Mouse (Mus musculus): ENCODE measurements around the gene Drd4.

GRCm38 (mm10) chr7:141265411-141265738 is 26.4 kb upstream of the Drd4 start:
- TF ChIP-seq POLR2A (IDR thresholded peaks at IDR 0.05; ENCODE audit: low read depth, low read length) = no peak
- TF ChIP-seq CTCF (IDR thresholded peaks at IDR 0.05; ENCODE audit: borderline replicate concordance, insufficient read depth, low read length) = no peak
